Mouse (Mus musculus) MEL (cell line): ENCODE data around the gene Nfat5.

Experiments
- CHD2 ChIP-seq: IDR thresholded peaks from 2 replicates; pipeline ENCODE4 v1.6.1; 2011; ENCODE audit warnings: low read length, improper control_type of control experiment
- CTCF ChIP-seq, 3 experiments: IDR thresholded peaks in 2 of 3; conservative IDR thresholded peaks in 1 of 3; 2 replicates each; pipeline ENCODE4 v1.5.1; 2011 to 2012; ENCODE audit warnings: low read length in 3 of 3, low read depth in 2 of 3, mild to moderate bottlenecking in 2 of 3, improper control_type of control experiment in 1 of 3, inconsistent platforms in 1 of 3, mixed read lengths in 1 of 3, moderate library complexity in 1 of 3; ENCODE audit not compliant: control insufficient read depth in 1 of 3, insufficient read depth in 1 of 3, poor library complexity in 1 of 3, severe bottlenecking in 1 of 3
- EP300 ChIP-seq, 2 experiments: IDR thresholded peaks; 2 replicates each; pipeline ENCODE4 v1.6.1; 2011; ENCODE audit warnings: improper control_type of control experiment in 2 of 2, low read length in 2 of 2, low read depth in 1 of 2, mild to moderate bottlenecking in 1 of 2
- GABPA ChIP-seq: IDR thresholded peaks from 2 replicates; pipeline ENCODE4 v1.6.1; 2012; ENCODE audit warnings: low read depth, mild to moderate bottlenecking, inconsistent platforms, low read length, improper control_type of control experiment, moderate library complexity
- GATA1 ChIP-seq: IDR thresholded peaks from 2 replicates; pipeline ENCODE4 v1.6.1; 2011; ENCODE audit warnings: low read depth, low read length, improper control_type of control experiment
- HCFC1 ChIP-seq: IDR thresholded peaks from 2 replicates; pipeline ENCODE4 v1.6.1; 2012; ENCODE audit warnings: low read depth, mild to moderate bottlenecking, inconsistent platforms, low read length, improper control_type of control experiment, moderate library complexity
- MYB ChIP-seq: IDR thresholded peaks from 2 replicates; pipeline ENCODE4 v1.6.1; 2011; ENCODE audit warnings: mild to moderate bottlenecking, low read depth, low read length, improper control_type of control experiment
- POLR2A ChIP-seq, 2 experiments: IDR thresholded peaks; 2 replicates each; pipeline ENCODE4 v1.6.1; 2011 to 2012; ENCODE audit warnings: low read length in 2 of 2, mild to moderate bottlenecking in 2 of 2, control low read depth in 1 of 2, improper control_type of control experiment in 1 of 2, low read depth in 1 of 2, moderate library complexity in 1 of 2; ENCODE audit not compliant: control insufficient read depth in 1 of 2, insufficient read depth in 1 of 2, poor library complexity in 1 of 2
- RAD21 ChIP-seq: IDR thresholded peaks from 2 replicates; pipeline ENCODE4 v1.6.1; 2011; ENCODE audit warnings: mild to moderate bottlenecking, low read depth, low read length, improper control_type of control experiment
- ZC3H11A ChIP-seq: IDR thresholded peaks from 2 replicates; pipeline ENCODE4 v1.6.1; 2012; ENCODE audit warnings: low read depth, mild to moderate bottlenecking, inconsistent platforms, low read length, improper control_type of control experiment
- ZNF384 ChIP-seq: IDR thresholded peaks from 2 replicates; pipeline ENCODE4 v1.6.1; 2012; ENCODE audit warnings: low read depth, mild to moderate bottlenecking, inconsistent platforms, low read length, improper control_type of control experiment

DNA sequence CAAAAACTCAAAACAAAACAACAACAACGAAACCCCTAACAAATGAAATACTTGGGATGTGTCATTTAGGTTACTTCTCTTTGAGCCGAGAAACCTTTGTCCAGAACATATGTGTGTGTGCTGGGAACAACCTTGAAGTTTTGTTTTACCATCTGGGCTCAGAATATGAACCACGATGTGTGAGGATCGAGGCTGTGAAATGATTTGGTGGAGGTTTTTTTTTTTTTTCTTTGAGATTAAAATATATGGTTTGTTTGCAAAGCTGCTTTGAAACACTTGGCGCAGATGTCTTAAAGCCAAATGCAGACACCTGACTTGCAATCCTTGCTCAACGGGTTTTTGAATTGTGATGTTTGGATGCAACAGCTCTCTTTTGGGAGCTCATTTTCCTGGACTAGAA lies 33.1 kb upstream of the Nfat5 start:
- TF ChIP-seq MYB (no peak), EP300 (IDR thresholded peaks at IDR 0.05; ENCODE audit: low read depth in 1 of 2, low read length in 2 of 2) (no peak), POLR2A (IDR thresholded peaks at IDR 0.05; ENCODE audit: control insufficient read depth in 1 of 2, insufficient read depth in 1 of 2, low read depth in 1 of 2, low read length in 2 of 2, poor library complexity in 1 of 2) (no peak), HCFC1 (no peak), CTCF (IDR thresholded peaks at IDR 0.05 in 2 of 3, conservative IDR thresholded peaks at IDR 0.05 in 1 of 3; ENCODE audit: control insufficient read depth in 1 of 3, insufficient read depth in 1 of 3, low read depth in 2 of 3, low read length in 3 of 3, poor library complexity in 1 of 3, severe bottlenecking in 1 of 3) (no peak), ZNF384 (no peak), ZC3H11A (no peak), CHD2 (no peak), GATA1 (no peak), GABPA (no peak), RAD21 (no peak)
